In the genomic region with DNA sequence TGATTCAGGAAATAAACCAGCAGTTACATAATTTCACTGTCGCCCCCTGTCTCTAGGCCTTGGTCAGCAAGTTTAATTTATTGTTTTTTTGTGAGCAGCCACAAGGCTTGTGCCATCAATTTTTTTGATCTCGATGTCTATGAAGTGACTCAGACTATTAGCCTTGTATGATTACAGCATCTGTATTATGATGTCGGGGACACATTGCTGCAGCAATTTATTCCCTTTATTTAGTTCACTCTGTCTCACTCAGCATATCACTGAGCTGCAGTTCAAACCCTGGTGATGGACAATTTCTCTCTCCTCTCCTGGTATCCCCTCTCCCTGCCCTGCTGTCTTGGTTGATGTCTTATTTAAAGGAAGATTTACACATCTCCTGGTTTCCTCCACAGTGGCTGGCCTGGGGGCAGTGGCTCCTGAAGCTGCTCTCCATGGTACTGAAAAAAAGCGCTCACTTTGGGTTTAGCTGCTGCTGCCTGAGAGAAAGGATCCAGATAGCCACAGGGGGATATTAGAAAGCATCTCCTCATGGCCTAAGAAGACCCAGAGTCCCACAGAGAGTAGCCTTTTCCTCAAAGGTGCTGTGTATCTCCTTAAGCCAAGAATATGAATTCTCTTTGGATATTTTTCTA, we compare ENCODE assay signal across 13 mouse cellular contexts. TPM values are rescaled to one million over a fixed set of nuclear protein-coding genes. Genes with fewer than 3 reads are reported as not detected.
DNase-seq lines count a peak whose midpoint lies in the region; ATAC-seq and TF ChIP-seq lines count a peak whose summit lies in the region.
"Had no signal": no experiment of that assay in that cellular context is flagged by ENCODE, and none has a peak within 500 bp of the region (broad histone marks: within the 10 kb centered on the region; RNA-seq: fewer than 3 reads in every experiment).

No protein-coding gene starts in this region.

- no peak overlapping the region for H3K9ac ChIP-seq in kidney, postnatal 0 days (ENCODE audit: low read depth, low read length)
- H3K9ac ChIP-seq in kidney, embryonic 15.5 days: no peak overlapping the region
- H3K9ac ChIP-seq: heart, embryonic 15.5 days; limb, embryonic 12.5 days had no signal

- no peaks in the 10 kb centered on the region for H3K9me3 ChIP-seq in kidney, postnatal 0 days (replicated peaks; ENCODE audit: low read length)
- no peaks in the 10 kb centered on the region for H3K9me3 ChIP-seq in kidney, embryonic 15.5 days (replicated peaks)
- H3K9me3 ChIP-seq: heart, embryonic 15.5 days; limb, embryonic 12.5 days had no signal

- ATAC-seq in kidney, postnatal 0 days (replicated peaks; ENCODE audit: low FRiP score, low read depth): no peak
- no peak for ATAC-seq in kidney, embryonic 15.5 days (replicated peaks; ENCODE audit: low FRiP score)
- ATAC-seq: Patski had no signal

- H3K4me1 ChIP-seq in kidney, postnatal 0 days (replicated peaks; ENCODE audit: insufficient read depth, low read length): no peaks in the 10 kb centered on the region
- H3K4me1 ChIP-seq in kidney, embryonic 15.5 days: no peaks in the 10 kb centered on the region
- H3K4me1 ChIP-seq: heart, embryonic 15.5 days; limb, embryonic 12.5 days had no signal

- WGBS in kidney, postnatal 0 days: 62% methylated on average over 4 of the region's 4 CpGs
- WGBS in kidney, embryonic 15.5 days: 59% methylated on average over 4 of the region's 4 CpGs

- no peak for TF ChIP-seq POLR2A in brain, embryonic 14.5 days (IDR thresholded peaks at IDR 0.05; ENCODE audit: borderline replicate concordance, extremely low read depth, insufficient read depth, insufficient read length, poor library complexity, severe bottlenecking)

- no peaks in the 10 kb centered on the region for H3K27me3 ChIP-seq in kidney, postnatal 0 days (ENCODE audit: insufficient read depth, low read length)
- H3K27me3 ChIP-seq in kidney, embryonic 15.5 days: no peaks in the 10 kb centered on the region
- H3K27me3 ChIP-seq: heart, embryonic 15.5 days; limb, embryonic 12.5 days; Patski had no signal

- H3K36me3 ChIP-seq in kidney, postnatal 0 days (ENCODE audit: insufficient read depth, low read length): no peaks in the 10 kb centered on the region
- no peaks in the 10 kb centered on the region for H3K36me3 ChIP-seq in kidney, embryonic 15.5 days
- H3K36me3 ChIP-seq: heart, embryonic 15.5 days; limb, embryonic 12.5 days had no signal

- H3K27ac ChIP-seq in kidney, postnatal 0 days: no peak overlapping the region
- no peak overlapping the region for H3K27ac ChIP-seq in kidney, embryonic 15.5 days
- H3K27ac ChIP-seq: heart, embryonic 15.5 days; limb, embryonic 12.5 days had no signal

- no peak overlapping the region for H3K4me3 ChIP-seq in kidney, postnatal 0 days (replicated peaks; ENCODE audit: low read depth, low read length)
- no peak overlapping the region for H3K4me3 ChIP-seq in kidney, embryonic 15.5 days (replicated peaks)
- H3K4me3 ChIP-seq: heart, embryonic 15.5 days; limb, embryonic 12.5 days had no signal

- H3K4me2 ChIP-seq in kidney, postnatal 0 days (ENCODE audit: low read length): no peak overlapping the region
- H3K4me2 ChIP-seq in kidney, embryonic 15.5 days: no peak overlapping the region
- H3K4me2 ChIP-seq: heart, embryonic 15.5 days; limb, embryonic 12.5 days had no signal

- peak; percentile 81 for DNase-seq in kidney, postnatal 0 days (ENCODE audit: low spot score)
- DNase-seq in R1 (ENCODE audit: low read depth, low spot score): peak; percentile 40
- peak; percentile 35 for DNase-seq in brain, embryonic 14.5 days (ENCODE audit: low read depth)
- peak; percentile 73 for DNase-seq in mesoderm, embryonic 11.5 days (ENCODE audit: low read depth, low spot score)
- no peak for DNase-seq in layer of hippocampus, adult 9-10 months (ENCODE audit: low spot score)
- DNase-seq in ovary, postnatal 36 days (ENCODE audit: low spot score): no peak
- DNase-seq in frontal cortex, postnatal 14 days (ENCODE audit: low spot score in 2 of 2): no peak
- DNase-seq: cerebellum, adult 11 months; spleen, adult 18-20 months had no signal

- no peak for TF ChIP-seq CTCF in kidney, postnatal 0 days (IDR thresholded peaks at IDR 0.05; ENCODE audit: low read depth)
- no peak for TF ChIP-seq CTCF in brain, embryonic 14.5 days (IDR thresholded peaks at IDR 0.05; ENCODE audit: borderline replicate concordance, extremely low read depth, insufficient read depth, insufficient read length)

RNA-seq across cellular contexts. Expression of gene Dab1, which starts 47.3 kb away (rescaled TPM):
- polyA plus RNA-seq in kidney, postnatal 0 days (2015; fragmentation: Nextera tagmentation; extraction: Ambion mirVana): 22.8 and 23.7 TPM in 2 replicates
- polyA plus RNA-seq in kidney, embryonic 15.5 days (2015; fragmentation: Nextera tagmentation; extraction: Ambion mirVana): 20.1 and 20.3 TPM in 2 replicates
- polyA plus RNA-seq in brain, embryonic 14.5 days (2012; rRNA removed): 49.9 and 54.9 TPM in 2 replicates

Comparison
In these comparisons a context has a peak if more than half of its experiments do, and no peak if none do; other contexts are left out.
1. DNase-seq: peak in kidney, postnatal 0 days (single experiment), R1 (single experiment), brain, embryonic 14.5 days (single experiment) and mesoderm, embryonic 11.5 days (single experiment); none in layer of hippocampus, adult 9-10 months (single experiment), ovary, postnatal 36 days (single experiment) and frontal cortex, postnatal 14 days (0 of 2).